Mouse (Mus musculus) lung, embryonic 14.5 days (tissue): ENCODE measurements at regions not wholly inside any gene's neighbourhood (a gene's known extent, or its start where the extent isn't known, plus 50 kb on each side); places are given as distances from the start of the nearest gene placed in this dataset.

ENCODE experiments used
- ATAC-seq: fragments of 200-750 bp; cut with Nextera tagmentation; 2 replicates; pipeline ENCODE4 v1.8.0; 2017; ENCODE audit warnings: mild to moderate bottlenecking, moderate TSS enrichment, moderate library complexity; ENCODE audit not compliant: insufficient read depth
- DNase-seq: peaks from one replicate; pipeline ENCODE4 v3.0.0-alpha.2; 2015
- H3K27ac ChIP-seq: fragments of 300-500 bp; sonication (generic); 2 replicates; pipeline ENCODE4 v1.5.1; 2014; ENCODE audit warnings: low read depth, mild to moderate bottlenecking, moderate library complexity
- H3K27me3 ChIP-seq: fragments of 300-500 bp; sonication (generic); 2 replicates; pipeline ENCODE4 v1.6.1; 2014; ENCODE audit warnings: low read length, control low read depth; ENCODE audit not compliant: insufficient read depth
- H3K36me3 ChIP-seq: fragments of 300-500 bp; sonication (generic); 2 replicates; pipeline ENCODE4 v1.6.1; 2014; ENCODE audit warnings: control low read depth; ENCODE audit not compliant: insufficient read depth
- H3K4me1 ChIP-seq: fragments of 300-500 bp; sonication (generic); 2 replicates; pipeline ENCODE4 v1.6.1; 2014; ENCODE audit warnings: antibody characterized with exemption, control low read depth; ENCODE audit not compliant: insufficient read depth
- H3K4me2 ChIP-seq: fragments of 300-500 bp; sonication (generic); 2 replicates; pipeline ENCODE4 v1.6.1; 2014; ENCODE audit warnings: mild to moderate bottlenecking
- H3K4me3 ChIP-seq: fragments of 300-500 bp; sonication (generic); 2 replicates; pipeline ENCODE4 v1.5.1; 2014; ENCODE audit warnings: low read depth, low read length
- H3K9ac ChIP-seq: fragments of 300-500 bp; sonication (generic); 2 replicates; pipeline ENCODE4 v1.6.1; 2014
- H3K9me3 ChIP-seq: fragments of 300-500 bp; sonication (generic); 2 replicates; pipeline ENCODE4 v1.6.1; 2016; ENCODE audit warnings: low read depth, low read length, control low read depth
- CTCF ChIP-seq: IDR thresholded peaks from 2 replicates; pipeline ENCODE4 v1.5.1; 2016; ENCODE audit warnings: antibody characterized with exemption, low read depth
- WGBS: fragments of 180-500 bp; shearing (Covaris S2); extraction: QIAGEN DNeasy Blood & Tissue Kit; methylation state at CpG from one replicate; pipeline ENCODE4 v1.1.7; 2014; 5-methylcytosine and 5-hydroxymethylcytosine counted together

DNA sequence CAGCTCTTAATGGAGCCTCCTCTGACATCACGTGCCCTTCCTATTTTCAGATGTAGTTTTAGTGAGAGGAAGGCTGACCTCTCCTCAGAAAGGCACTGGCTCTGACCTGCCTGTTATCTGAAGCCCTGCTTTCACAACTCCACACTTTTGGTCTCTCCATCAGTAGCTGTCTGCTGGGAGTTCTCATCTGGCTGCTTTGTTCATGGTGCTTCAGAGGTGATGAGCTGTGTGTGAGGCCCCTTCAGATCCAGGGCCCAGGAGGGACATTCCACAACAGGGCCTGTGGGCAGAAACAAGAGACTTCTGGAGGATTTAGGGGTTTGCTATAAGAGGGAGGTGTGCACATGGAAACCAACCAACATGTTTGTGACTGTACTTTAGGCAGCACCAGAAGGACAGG lies 50.8 kb upstream of the Fhl2 start:
- no peaks in the 10 kb centered on the region for H3K9me3 ChIP-seq
- no peak overlapping the region for H3K4me2 ChIP-seq
- 55% methylated on average over 1 of the region's 1 CpGs for WGBS

DNA sequence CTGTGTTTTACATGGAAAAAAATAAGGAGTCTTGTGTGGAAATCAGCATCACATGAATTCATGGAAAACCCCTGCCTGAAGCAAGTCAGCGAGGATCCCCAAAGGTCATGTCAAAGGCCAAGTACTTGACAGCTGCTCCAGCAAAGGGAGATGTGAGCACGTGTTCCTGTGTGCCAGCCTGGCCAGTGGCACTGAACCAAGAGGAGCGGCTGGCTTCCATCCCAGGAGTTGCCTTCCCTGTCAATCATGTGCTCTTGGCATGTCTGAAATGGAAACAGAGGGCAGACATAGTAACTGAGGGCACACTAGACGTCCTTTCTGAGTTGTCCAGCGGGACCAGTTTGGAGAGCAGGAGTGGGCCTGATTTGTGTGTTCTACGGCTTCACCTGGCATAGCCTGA lies 53.5 kb upstream of the Fhl2 start:
- Histone ChIP-seq H3K27me3 (no peaks in the 10 kb centered on the region), H3K4me2 (no peak overlapping the region), H3K36me3 (no peaks in the 10 kb centered on the region), H3K27ac (no peak overlapping the region), H3K4me1 (no peaks in the 10 kb centered on the region), H3K9me3 (no peaks in the 10 kb centered on the region), H3K4me3 (no peak overlapping the region), H3K9ac (no peak overlapping the region)
- DNase-seq (no peak), ATAC-seq (no peak)
- no peak for TF ChIP-seq CTCF
- WGBS = 67% methylated on average over 6 of the region's 6 CpGs

More for the DNA sequence above, 50.8 kb upstream of the Fhl2 start:
- Histone ChIP-seq H3K36me3 (no peaks in the 10 kb centered on the region), H3K4me3 (no peak overlapping the region), H3K27me3 (no peaks in the 10 kb centered on the region), H3K27ac (no peak overlapping the region), H3K4me1 (no peaks in the 10 kb centered on the region), H3K9ac (no peak overlapping the region)
- no peak for TF ChIP-seq CTCF
- ATAC-seq = no peak
- DNase-seq = no peak

DNA sequence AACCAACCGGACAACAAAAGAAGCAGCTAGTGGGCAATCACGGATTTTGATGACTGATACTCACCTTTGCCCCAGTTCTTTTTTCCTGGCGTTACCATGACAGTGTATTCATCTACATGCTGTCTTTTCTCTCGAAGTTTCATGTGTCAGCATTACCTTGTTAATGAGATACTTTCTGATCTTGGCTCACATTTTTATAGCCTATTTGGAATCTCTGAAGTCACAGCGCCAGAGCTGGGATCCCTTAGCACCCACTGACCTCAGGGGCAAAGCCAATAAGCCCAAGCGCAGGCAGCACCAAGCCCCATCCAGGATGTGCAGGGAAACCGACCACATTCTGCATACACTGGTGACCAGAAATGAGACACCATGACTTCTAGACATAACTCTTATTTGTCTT lies 54.6 kb upstream of the Fhl2 start:
- DNase-seq (no peak), ATAC-seq (no peak)
- Histone ChIP-seq H3K9ac (no peak overlapping the region), H3K36me3 (no peaks in the 10 kb centered on the region), H3K27me3 (no peaks in the 10 kb centered on the region), H3K4me1 (no peaks in the 10 kb centered on the region), H3K9me3 (no peaks in the 10 kb centered on the region), H3K4me2 (no peak overlapping the region), H3K27ac (no peak overlapping the region), H3K4me3 (no peak overlapping the region)
- TF ChIP-seq CTCF = no peak
- WGBS = 67% methylated on average over 7 of the region's 7 CpGs

DNA sequence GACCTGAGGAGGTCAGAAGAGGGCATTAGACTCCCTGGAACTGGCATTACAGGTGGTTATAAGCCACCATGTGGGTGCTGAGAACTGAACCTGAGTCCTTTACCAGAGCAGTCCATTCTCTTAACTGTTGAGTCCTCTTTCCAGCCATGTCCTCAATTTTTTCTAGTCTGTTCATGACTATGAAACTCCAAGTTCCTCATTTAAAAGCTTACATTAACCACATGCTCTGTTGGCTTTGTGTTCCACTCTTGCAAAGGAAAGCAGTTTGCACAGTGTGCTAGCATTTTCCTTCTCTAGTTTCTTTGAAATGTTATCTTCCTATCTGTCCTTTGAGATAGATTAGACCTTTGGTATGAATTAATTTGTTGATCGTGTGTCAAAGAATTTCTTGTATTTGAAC lies 57.3 kb upstream of the Fhl2 start:
- no peak overlapping the region for H3K4me3 ChIP-seq
- DNase-seq = no peak
- 81% methylated on average over 1 of the region's 1 CpGs for WGBS
- no peak for TF ChIP-seq CTCF
- H3K9me3 ChIP-seq = no peaks in the 10 kb centered on the region
- H3K27ac ChIP-seq = no peak overlapping the region
- H3K36me3 ChIP-seq = no peaks in the 10 kb centered on the region
- H3K27me3 ChIP-seq = no peaks in the 10 kb centered on the region
- no peak overlapping the region for H3K9ac ChIP-seq
- ATAC-seq = no peak
- H3K4me2 ChIP-seq = no peak overlapping the region
- H3K4me1 ChIP-seq = no peaks in the 10 kb centered on the region

DNA sequence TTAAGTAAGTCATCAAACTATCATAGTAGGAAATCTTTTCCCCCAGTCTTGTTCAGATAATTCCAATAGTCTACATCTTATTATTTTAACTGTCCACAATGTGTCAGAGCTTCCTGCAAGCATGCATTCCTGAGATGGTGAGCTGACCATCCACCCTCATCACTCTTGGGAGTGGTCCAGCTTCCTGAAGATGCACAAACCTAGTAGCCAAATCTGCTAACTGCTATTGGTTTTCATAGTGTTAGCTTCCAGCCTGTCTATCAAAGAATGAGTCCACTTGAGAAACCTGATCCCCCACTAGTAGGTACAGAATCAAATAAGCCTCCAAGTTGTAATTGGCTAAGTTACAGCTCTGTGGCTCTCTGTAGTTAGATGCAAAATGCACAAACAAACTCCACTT lies 59.3 kb upstream of the Fhl2 start:
- DNase-seq = no peak
- H3K27me3 ChIP-seq = no peaks in the 10 kb centered on the region
- no peak for ATAC-seq
- H3K4me1 ChIP-seq = no peaks in the 10 kb centered on the region
- H3K9ac ChIP-seq = no peak overlapping the region
- H3K4me2 ChIP-seq = no peak overlapping the region
- no peaks in the 10 kb centered on the region for H3K36me3 ChIP-seq
- TF ChIP-seq CTCF = no peak
- no peak overlapping the region for H3K27ac ChIP-seq
- H3K4me3 ChIP-seq = no peak overlapping the region
- H3K9me3 ChIP-seq = no peaks in the 10 kb centered on the region

DNA sequence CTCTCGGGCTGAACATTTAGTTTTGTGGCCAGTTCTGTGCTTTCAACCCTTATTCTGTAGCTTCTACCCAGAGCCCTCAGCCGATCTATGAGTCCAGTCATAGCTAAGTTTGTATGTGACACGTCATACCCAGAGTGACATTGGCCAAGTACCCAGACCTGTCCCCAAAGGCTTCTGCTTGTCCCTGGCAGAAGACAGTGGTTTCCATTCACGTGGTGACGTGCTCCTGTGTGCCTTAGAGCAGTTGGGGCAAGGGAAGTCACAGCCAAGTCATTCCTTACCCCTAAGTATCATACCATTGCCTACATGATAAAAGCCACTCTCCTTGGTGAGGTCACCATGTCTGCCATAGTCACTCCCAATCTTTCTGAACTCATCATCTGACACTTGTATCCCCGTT lies 61.1 kb upstream of the Fhl2 start:
- no peaks in the 10 kb centered on the region for H3K4me1 ChIP-seq
- 81% methylated on average over 6 of the region's 6 CpGs for WGBS
- ATAC-seq = no peak

DNA sequence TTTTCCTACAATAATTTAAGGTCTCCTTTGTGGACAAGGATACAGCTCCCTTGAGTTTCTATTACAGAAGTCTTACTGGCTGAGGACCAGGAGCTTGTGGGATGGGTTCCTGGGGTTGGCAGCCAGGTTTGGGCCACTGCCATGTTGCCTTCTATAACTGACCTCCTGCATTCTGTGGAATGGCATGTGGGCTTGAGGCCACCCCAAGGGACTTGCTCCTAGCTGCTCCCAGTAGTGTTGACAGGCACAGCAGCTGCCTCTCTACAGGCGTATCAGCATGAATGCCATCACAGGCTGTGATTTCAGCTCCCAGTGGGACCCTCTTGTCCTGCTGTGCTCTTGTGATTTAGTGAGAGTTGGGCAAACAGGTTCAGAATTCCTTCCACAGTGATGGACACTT lies 63.1 kb upstream of the Fhl2 start:
- Histone ChIP-seq H3K27me3 (no peaks in the 10 kb centered on the region), H3K9me3 (no peaks in the 10 kb centered on the region), H3K27ac (no peak overlapping the region), H3K4me3 (no peak overlapping the region), H3K36me3 (no peaks in the 10 kb centered on the region), H3K9ac (no peak overlapping the region), H3K4me1 (no peaks in the 10 kb centered on the region), H3K4me2 (no peak overlapping the region)
- 73% methylated on average over 1 of the region's 1 CpGs for WGBS
- DNase-seq (no peak), ATAC-seq (no peak)
- TF ChIP-seq CTCF = no peak

More for the DNA sequence above, 61.1 kb upstream of the Fhl2 start:
- no peaks in the 10 kb centered on the region for H3K9me3 ChIP-seq
- no peaks in the 10 kb centered on the region for H3K36me3 ChIP-seq
- no peak overlapping the region for H3K4me2 ChIP-seq
- TF ChIP-seq CTCF = no peak
- DNase-seq = no peak
- H3K27ac ChIP-seq = no peak overlapping the region
- H3K9ac ChIP-seq = no peak overlapping the region
- H3K27me3 ChIP-seq = no peaks in the 10 kb centered on the region
- no peak overlapping the region for H3K4me3 ChIP-seq

DNA sequence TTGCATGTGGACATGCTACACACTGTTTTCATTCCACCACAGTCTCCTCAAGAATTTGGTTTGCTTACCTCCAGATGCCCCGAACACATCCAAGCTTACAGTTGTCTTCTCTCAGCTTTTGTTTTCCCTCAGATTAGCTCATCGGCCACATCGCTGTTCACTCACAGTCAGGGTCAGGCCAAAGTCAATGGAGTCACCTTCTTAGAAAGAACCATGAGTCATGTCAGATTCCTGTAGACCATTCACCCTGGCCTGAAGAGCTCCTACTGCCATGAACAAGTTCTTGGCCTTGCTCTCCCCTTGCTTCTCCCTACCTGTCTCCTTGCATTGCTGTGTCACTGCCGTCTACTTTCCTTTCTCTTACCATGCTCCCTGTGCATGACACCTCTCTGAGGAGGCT lies 63.7 kb upstream of the Fhl2 start:
- DNase-seq (no peak), ATAC-seq (no peak)
- no peaks in the 10 kb centered on the region for H3K27me3 ChIP-seq
- no peaks in the 10 kb centered on the region for H3K4me1 ChIP-seq
- no peak overlapping the region for H3K4me2 ChIP-seq
- no peak for TF ChIP-seq CTCF
- H3K9me3 ChIP-seq = no peaks in the 10 kb centered on the region
- no peak overlapping the region for H3K27ac ChIP-seq
- no peak overlapping the region for H3K9ac ChIP-seq
- H3K36me3 ChIP-seq = no peaks in the 10 kb centered on the region
- H3K4me3 ChIP-seq = no peak overlapping the region
- 85% methylated on average over 4 of the region's 4 CpGs for WGBS
